Mouse (Mus musculus) heart, adult 8-10 months (tissue): ENCODE results near the gene Mvb12b. TPM values are rescaled to one million over a fixed set of nuclear protein-coding genes. Genes with fewer than 3 reads are reported as not detected.

Source experiments
- DNase-seq: peaks from one replicate; pipeline ENCODE4 v3.0.0; 2022; ENCODE audit warnings: low spot score
- total RNA-seq, 4 experiments: library from RNA; stranded (reverse); gene quantifications; 2 replicates each; pipeline ENCODE4 v1.2.4; 2022

Mvb12b gene
- total RNA-seq, 4 experiments from 2014 or later, result 20.2 to 24.5 (median 21.0) TPM

DNA sequence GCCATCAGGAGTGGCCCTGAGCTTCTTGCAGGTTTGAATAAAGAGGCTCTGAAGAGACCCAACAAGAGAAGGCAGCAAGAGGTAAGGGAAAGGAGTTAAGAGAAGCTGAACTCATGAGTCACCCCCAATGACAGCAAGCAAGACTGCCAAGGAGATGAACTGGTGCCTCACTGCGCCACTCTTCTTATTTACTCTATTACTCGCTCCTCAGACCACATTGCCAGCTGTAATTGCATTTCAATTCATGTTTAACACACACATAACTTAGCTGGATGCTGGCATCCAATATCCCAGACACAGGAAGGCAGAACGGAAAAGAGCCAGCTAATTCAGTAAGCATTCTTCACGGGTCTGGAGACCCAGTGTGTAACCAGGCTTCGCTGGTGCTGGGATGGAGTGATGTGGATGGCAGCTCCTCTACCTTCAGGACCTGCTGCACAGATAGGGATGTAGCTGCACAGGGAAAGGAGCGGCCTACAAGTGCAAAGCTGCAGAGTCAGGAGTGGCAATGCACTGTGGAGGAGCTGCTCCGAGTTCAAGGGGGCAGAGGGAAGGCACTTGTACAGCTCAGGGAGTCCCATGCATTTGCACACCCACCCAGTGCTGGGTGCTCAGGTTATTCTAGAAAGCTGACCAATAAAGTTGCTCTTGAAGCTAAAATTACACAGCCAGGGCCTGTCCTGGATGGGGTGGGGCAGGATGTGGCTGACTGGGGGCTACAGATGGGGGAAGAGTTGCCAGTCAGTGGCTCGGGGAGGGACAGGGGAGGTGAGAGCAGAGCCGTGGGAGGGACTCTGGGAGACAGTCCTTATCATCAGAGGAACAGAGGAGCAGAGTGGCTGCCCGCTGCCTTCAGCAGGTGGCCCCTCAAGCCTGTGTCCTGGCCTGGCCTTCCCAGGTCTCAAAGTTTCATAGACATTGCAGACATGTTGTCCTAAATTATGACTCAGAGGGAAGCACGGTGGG, 34.5 kb downstream of the Mvb12b start:
- no peak for DNase-seq

DNA sequence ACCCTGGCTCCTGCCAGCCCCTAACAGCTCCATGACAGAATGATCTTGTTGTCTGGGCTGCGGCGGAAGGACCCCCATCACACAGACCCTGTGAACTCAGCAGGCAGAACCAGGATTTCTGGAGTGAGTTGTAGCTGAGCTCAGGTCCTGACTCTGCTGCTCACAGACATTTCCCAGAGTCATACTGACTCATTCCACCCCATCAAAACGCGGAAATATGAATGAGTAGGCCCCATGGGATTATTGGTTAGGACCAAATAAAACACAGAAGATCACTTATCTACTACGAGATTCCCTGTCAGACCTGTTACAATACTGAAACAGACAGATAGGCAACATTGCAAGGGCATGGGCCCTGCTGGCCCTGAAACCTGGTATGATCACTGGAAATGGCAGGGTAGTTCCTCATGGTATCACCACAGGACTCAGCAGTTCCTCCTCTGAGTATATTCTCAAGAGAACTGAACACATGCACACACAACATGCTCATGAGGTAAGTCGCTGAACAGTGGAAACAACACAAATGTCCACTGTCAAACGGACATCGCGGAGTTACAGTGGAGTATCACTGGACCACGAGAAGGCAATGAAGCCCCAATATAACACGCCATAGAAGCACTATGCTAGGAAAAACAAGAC, 40.4 kb downstream of the Mvb12b start:
- DNase-seq, result no peak

DNA sequence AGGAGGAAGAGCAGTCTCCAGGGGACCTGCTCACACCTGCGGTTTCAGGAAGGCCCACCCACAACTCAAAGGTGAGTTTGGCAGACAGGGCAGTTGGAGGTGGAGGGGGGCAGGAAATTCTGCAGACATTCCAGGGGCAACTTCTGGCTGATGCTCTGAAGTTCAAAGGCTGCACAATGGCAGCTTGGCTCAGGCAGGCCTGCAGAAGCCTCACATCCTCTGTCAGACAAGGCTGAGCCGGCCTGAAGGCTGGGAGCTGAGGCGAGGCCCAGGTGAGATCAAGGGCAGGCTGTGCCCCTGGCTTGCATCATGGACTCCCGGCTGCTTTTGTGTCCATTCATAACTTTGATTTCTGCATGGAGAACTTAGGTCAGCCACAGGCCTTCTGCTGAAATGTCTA, 41.1 kb downstream of the Mvb12b start:
- DNase-seq, result no peak

DNA sequence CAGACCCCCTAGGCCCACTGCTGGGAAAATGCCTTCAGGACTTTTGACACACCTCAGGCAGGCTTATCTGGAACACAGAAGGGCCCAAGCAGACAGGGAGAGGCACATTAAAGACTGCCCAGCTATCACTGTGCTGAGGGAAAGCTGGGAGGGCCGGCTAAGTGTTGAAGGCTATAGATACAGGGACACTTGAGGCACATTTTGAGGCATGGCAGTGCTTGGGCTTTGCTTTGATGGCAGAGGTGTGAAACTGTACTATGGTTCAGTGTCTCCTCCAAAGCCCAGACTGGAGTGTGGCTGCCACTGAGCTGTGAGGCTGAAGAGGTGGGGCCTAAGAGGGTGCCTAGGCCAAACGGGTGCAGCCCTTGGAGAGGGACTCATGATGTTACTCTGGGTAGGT, 44.1 kb downstream of the Mvb12b start:
- DNase-seq, result no peak

DNA sequence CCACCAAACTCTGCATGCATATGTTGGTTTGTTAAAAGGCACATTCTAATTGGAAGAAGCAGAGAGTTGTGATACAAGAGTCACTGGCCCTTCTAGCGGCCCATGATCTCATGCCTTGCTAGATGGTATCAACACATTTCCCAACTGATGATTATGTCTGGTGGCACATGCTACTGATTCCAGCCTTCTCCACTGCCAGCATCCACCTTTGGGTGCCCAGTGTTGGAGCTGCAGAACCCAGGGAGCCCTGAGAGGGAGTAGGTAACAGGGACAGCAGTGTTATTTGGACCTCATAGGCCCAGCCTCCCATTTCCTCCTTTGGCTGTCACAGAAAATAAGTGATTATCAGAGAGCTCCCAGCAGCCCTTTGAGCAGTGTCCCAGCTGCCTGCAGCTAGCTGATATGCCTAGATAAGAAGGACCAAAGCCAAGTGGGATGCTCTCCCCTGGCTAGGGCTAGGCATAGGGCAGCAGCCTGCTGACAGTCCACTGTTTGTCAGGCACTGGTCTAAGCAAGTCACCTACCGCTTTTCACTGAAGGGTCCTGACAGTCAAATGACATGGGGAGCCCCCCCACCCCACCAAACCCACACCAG, 44.7 kb downstream of the Mvb12b start:
- DNase-seq, result peak; percentile 36

DNA sequence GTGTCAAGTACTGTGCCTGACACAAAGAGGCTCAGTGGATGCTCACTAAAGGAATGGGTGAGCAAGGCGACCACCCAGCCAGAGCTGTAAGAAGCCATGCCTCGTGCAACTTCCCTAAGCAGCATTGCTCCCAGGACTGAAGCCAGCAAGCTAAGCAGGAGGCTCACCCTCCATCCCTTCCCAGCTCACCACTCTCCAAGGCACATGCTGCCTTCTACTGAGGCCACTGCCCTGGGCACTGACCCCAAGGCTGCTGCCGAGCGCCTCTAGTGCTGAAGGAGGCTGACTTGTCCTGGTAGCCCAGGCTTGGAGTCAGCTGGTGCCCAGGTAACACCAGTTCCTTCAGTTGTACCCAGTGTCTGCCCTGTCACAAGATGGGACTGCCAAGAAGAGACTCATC, 45.8 kb downstream of the Mvb12b start:
- no peak for DNase-seq

DNA sequence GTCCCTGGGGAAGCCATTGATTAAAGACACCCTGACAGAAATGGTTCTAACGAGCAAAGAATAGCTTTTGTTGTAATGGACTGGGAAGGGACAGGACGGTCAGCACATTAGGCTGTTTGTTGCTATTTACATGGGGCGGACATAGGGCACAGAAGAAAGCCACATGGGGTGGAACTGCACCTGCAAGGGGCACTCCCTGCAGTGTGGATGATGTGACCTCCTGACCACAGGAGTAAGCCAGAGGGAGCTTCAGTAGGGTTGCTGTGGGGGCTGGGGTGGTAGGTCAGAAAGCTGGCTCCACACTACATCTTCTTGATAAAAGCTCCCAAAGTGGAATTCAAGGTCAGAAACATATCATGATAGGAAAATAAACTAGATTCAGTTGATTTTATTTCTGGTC, 47.3 kb downstream of the Mvb12b start:
- DNase-seq, result no peak

DNA sequence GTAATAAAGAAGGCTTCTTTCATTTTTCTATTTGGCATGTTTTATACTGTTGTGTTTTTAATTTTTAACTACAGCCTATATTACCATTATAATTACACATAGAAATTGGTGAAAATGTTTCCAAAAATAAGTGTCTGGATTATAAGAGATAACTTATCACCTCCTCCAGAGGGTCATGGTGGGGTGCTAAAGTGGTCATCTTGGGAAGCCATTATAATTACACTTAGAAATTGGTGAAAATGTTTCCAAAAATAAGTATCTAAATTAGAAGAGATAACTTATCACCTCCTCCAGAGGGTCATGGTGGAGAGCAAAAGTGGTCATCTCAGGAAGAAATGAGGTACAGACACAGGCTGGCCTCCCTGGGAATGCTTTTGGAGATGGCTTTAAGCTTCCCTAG, 48.5 kb downstream of the Mvb12b start:
- DNase-seq, result no peak

DNA sequence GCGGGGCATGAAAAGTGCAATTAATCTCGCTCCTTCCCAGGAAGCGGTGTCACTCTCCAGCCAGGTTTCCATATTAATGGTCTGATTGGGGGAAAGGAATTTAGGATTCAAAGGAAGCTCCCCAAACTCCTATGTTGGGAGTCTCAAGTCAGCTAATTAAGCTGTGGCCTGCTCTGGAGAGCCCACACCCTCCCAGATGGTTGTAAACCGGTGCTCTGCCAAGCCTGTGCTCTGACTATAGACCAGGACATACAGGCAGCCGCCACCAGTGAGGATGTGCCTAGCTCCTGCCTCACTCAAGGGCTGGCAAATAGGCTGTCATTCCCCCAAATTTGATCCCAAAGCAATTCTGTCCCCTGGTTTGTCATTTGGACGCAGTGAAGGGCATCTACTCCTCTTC, 50.4 kb downstream of the Mvb12b start:
- no peak for DNase-seq

DNA sequence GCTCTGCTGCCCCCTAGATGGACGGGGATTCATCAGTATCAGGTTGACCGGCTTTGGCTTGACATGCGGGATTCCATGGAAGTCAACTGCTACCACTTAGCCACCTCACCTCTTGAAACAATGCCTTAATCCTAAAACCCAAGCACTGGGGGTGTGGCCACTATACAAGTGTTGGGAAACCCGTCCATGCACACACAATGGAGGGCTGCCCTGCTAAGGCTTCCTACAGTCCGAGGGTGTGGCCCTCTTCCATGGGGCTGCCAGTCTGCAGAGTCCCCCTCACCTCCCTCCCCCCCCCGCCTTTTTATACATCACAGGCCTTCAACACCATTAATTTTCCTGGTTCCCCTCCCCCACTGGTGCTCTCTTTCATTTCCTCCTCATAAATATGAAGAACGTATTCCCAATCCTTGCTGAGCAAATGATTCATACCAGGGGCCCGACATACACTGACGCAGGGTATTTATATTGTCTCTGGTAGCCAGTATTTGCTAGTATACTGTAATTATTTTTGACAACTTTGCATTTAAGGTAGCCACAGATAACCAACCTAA, 51.0 kb downstream of the Mvb12b start:
- DNase-seq, result no peak

DNA sequence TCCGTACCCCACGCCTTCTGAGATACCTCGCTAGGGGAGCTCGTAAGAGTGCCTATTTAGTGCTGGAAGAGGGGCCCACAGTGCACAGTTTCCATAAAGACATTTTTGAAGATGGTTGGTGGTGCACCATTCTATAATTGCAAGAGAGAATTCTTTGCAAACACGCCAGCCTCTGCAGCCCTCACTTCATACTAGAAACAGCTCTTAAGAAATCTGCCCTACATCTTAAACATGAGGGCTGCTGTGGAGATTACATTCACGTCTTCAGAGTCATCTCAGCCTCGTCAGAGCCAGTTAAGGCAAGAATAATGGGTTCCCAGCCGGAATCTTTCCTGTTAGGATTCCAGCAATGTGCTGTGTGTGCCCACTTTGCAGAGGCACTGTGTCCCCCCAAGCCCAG, 52.7 kb downstream of the Mvb12b start:
- no peak for DNase-seq

DNA sequence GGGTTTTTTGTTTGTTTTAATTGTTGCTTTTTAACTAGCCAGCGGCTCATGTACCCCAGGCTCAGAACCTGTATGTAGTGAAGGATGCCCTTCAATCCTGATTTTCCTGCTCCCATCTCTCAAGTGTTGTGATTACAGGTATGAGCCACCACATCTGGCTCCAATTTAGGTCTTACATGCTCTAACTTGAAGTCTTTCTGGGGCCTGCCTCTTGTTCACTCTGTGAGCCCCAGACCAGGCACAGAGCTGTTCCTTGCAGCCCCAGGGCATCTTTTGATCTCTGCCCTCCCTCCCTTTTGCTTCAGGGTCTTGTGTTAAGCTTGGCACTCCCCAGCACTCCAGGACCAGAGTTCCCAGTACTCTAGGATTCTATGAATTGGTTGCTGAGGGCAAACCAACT, 53.8 kb downstream of the Mvb12b start:
- DNase-seq, result no peak

DNA sequence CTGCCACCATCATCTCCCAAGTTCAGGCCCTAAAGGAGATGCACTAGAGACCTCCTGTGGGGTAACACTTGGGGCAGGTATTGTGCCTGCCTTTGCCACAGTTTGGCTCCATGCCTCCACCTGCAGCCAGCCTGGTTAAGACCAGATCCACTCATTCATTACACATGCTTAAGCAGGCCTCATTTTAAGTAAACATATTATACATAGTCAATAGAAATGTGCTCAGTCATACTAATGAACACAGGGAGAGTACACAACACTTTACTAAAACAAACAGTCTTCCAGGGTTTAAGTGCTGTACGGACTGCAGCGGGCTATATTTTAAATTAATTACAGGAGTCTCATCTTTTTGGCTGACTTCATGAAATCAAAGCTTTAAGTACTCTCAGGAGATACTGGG, 57.9 kb downstream of the Mvb12b start:
- no peak for DNase-seq

DNA sequence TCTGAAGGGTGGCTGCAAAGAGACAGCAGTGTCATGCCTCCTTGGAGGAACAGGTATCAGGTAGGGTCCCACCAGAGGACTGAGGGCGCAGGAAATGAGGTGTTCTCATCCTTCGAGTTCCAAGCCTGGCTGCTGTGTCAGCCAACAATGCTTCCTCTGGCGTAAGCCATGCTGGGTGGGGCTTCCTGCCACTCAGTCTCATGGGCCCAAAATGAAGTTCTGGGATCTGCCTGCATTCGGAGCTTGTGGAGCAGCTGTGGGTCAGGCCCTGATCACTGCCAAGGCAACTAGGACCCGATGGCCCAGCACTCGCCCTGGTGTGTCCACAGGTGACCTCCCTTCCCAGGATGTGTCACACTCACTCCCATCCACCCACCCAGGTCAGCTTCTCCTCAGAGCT, 61.0 kb downstream of the Mvb12b start:
- peak; percentile 55 for DNase-seq

DNA sequence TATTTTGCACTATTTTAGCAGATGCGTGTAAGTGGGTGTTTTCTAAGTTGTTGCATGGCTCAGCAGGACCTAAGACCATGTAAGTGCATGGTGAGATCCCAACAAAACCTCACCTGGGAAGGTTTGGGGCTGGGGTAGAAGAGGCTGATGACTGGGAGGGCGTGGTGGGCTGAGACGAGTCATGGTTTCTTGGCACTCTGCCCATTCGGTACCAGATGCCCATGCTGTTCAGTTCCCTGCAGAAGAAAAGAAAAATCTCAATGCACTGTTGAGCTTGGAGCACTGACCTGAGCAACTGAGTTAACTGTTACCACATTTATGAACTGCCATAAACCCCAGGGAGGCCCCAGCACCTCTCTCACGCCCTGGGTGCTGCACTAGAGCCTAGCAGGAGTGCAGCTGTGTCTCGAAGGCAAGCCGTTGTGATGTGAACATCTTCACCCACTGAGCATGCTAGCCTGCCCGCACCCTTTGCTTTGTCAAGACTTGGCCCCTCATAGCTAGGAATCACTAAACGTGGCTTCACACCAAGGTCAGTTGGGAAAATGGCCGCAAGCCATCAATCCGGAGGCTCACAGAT, 62.7 kb downstream of the Mvb12b start:
- DNase-seq, result no peak

DNA sequence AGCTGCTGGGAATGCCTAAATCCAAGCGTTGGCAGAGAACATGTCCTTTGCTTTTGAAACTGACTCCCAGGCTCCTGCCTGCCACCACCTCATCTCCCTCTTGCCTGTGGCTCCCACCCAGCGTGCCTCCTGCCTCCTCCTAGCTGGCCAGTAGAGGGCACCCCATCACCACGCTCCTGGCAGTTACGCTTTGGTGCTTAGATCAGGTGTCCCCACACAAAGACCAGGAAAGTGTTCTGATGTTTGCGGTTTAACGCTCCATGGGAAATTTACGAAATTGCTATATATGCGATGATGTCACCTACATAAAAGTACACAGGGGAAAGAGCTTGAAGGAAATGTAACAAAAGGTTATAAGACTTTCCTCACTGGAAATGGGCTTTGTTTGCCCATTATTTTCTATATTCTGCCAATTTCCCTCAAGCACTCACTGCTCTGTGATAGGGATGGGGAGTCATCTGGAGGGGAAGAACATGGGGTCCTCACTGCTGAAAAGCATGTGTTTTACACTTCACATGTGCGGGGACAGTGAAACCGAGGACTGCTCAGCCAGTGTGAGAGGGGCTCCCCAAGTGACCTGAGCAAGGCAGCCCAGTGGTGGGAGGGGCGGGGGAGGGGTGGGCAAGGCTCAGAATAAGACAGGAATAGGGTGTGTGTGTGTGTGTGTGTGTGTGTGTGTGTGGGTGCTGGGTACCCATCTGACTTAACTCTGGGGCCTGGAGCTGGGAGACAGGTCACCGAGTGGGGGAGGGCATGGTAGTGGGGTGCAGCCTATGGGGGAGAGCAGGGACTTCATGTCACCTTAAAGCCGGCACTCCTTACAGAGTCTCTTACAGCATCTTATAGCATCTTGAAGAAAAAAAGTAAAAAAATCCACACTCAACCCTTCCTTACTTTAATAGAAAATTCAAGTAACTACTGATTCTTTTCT, 65.8 kb downstream of the Mvb12b start:
- peak; percentile 76 for DNase-seq

DNA sequence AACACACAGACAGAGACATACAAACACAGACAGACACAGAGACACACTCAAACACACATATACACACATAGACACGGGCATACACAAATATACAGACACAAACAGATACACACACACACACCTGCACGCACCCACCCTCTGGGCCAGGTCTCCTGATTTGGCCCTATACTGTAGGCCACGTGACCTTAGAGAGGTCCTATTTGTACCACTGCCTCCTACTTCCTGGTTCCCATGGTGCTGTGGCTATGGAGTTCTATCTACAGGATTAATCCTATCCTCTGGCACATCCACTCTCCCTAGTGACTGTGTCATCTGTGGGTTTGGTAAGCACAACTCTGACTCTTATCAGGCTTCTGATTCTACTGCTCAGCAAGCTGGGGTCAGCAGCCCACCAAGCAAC, 67.3 kb downstream of the Mvb12b start:
- DNase-seq, result no peak

DNA sequence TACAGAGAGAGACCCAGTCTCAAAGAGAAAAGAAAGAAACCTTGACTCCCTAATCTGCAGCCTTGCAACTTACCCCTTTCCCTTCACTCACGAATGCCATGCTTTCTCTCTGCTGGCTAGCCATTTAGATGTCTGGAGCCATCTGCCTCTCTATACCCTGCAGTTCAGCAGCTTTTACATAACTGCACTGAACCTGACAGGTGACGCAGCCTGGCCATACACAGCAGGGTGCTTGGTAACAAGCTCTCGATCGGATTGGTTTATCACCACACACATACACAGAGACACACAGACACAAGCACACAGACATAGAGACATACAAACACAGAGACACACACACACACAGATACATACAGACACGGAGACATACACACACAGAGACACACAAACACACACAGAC, 67.7 kb downstream of the Mvb12b start:
- no peak for DNase-seq

DNA sequence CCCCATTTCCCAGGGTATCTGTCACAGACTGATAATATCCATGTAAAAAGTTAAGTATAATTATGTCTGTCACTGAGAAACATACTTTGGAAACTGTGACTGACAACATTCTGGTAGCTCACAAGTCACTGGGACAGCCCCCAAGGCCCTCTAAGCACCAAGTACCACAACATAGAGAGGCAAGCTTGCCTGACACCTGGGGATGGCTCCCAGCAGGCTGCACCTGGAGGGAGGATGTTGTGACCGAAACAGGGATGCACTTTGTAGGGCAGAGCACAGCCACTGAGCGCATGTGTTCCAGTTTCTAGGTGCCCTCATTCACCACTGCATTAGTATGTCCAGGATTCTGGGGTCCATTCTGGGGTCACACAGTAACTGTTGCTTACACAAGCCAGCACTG, 69.4 kb downstream of the Mvb12b start:
- DNase-seq, result no peak

DNA sequence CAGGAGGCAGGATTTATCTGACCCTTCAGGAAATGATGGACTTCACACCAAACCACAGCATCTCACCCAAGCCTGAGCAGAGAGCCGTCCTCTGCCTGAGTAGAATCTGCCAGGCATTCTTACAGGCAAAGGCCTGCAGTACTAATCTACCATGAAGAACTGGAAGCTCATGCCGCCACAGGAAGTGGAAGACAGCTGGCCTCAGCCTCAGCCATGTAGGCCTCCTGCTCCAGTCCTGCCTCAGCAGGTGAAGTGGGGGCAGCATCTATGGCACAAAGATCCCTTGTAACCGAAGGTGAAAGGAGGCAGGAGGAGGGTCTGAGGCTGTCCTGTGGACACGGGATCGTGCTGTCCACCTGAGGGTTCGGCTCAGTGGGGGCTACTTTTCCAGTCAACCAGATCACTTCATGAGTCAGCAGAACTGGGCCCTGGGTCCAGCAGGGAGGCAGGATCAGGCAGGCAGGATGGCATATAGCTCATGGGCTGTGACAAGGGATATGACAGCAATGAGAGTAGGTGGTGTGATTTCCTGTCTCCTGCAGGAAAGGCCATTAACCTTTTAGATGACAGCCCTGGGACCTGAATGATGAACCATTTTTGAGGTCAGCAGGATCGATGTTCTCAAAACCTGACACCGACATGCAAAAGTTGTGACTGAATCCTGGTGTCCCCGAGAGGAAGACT, 69.9 kb downstream of the Mvb12b start:
- DNase-seq, result no peak
